Mouse (Mus musculus): ENCODE data around the gene Zfp366. TPM values are rescaled to one million over a fixed set of nuclear protein-coding genes. Genes with fewer than 3 reads are reported as not detected.

The Zfp366 gene
- total and polyA plus RNA-seq, 2 experiments from 2014 or later = 0.82 to 5.6 TPM

GRCm38 (mm10) chr13:99210837-99211236 is 26.2 kb downstream of the Zfp366 start:
- Histone ChIP-seq H3K27ac (ENCODE audit: low read depth) (no peak overlapping the region), H3K4me2 (ENCODE audit: low read depth, low read length) (no peak overlapping the region), H3K9ac (replicated peaks; ENCODE audit: low read depth, low read length) (no peak overlapping the region), H3K4me1 (ENCODE audit: control insufficient read depth, insufficient read depth) (peaks cover 6% of the 10 kb centered on the region; the same call in 1 of the 2 replicates), H3K27me3 (ENCODE audit: control insufficient read depth, insufficient read depth, low read length) (no peaks in the 10 kb centered on the region), H3K4me3 (ENCODE audit: low read depth, low read length) (no peak overlapping the region), H3K36me3 (replicated peaks; ENCODE audit: control insufficient read depth, insufficient read depth, low read length) (no peaks in the 10 kb centered on the region), H3K9me3 (replicated peaks; ENCODE audit: control insufficient read depth, low read length) (no peaks in the 10 kb centered on the region)
- no peak for ATAC-seq (ENCODE audit: insufficient read depth, low read depth)
- TF ChIP-seq EP300 (IDR thresholded peaks at IDR 0.05; ENCODE audit: low read depth) (no peak), CTCF (IDR thresholded peaks at IDR 0.05; ENCODE audit: low read depth) (no peak)
- no peak for DNase-seq (ENCODE audit: low spot score)
- WGBS = 70% methylated on average over 5 of the region's 5 CpGs

- Histone ChIP-seq H3K36me3 (replicated peaks; ENCODE audit: control insufficient read depth, insufficient read depth, low read length) (no peaks in the 10 kb centered on the region), H3K4me1 (ENCODE audit: control insufficient read depth, insufficient read depth) (peaks cover 6% of the 10 kb centered on the region; the same call in 1 of the 2 replicates), H3K9me3 (replicated peaks; ENCODE audit: control insufficient read depth, low read length) (no peaks in the 10 kb centered on the region), H3K27me3 (ENCODE audit: control insufficient read depth, insufficient read depth, low read length) (no peaks in the 10 kb centered on the region), H3K4me3 (ENCODE audit: low read depth, low read length) (0 out of 2 replicates have a peak overlapping the region, but pooled peaks have one; percentile 10), H3K9ac (replicated peaks; ENCODE audit: low read depth, low read length) (no peak overlapping the region), H3K4me2 (ENCODE audit: low read depth, low read length) (0 out of 2 replicates have a peak overlapping the region, but pooled peaks have one; percentile 4), H3K27ac (ENCODE audit: low read depth) (no peak overlapping the region)
- TF ChIP-seq EP300 (IDR thresholded peaks at IDR 0.05; ENCODE audit: low read depth) (no peak), CTCF (IDR thresholded peaks at IDR 0.05; ENCODE audit: low read depth) (no peak)
- ATAC-seq (ENCODE audit: insufficient read depth, low read depth) (no peak), DNase-seq (ENCODE audit: low spot score) (no peak)
- WGBS = 31% methylated on average over 5 of the region's 5 CpGs
Observed at GRCm38 (mm10) chr13:99212976-99213375, 28.4 kb downstream of the Zfp366 start.

- TF ChIP-seq EP300 (IDR thresholded peaks at IDR 0.05; ENCODE audit: low read depth) (no peak), CTCF (IDR thresholded peaks at IDR 0.05; ENCODE audit: low read depth) (no peak)
- Histone ChIP-seq H3K4me3 (ENCODE audit: low read depth, low read length) (no peak overlapping the region), H3K27me3 (ENCODE audit: control insufficient read depth, insufficient read depth, low read length) (no peaks in the 10 kb centered on the region), H3K9ac (replicated peaks; ENCODE audit: low read depth, low read length) (no peak overlapping the region), H3K4me1 (ENCODE audit: control insufficient read depth, insufficient read depth) (peaks cover 12% of the 10 kb centered on the region; the same call in 1 of the 2 replicates), H3K4me2 (ENCODE audit: low read depth, low read length) (no peak overlapping the region), H3K9me3 (replicated peaks; ENCODE audit: control insufficient read depth, low read length) (no peaks in the 10 kb centered on the region), H3K27ac (ENCODE audit: low read depth) (no peak overlapping the region), H3K36me3 (replicated peaks; ENCODE audit: control insufficient read depth, insufficient read depth, low read length) (no peaks in the 10 kb centered on the region)
- no peak for DNase-seq (ENCODE audit: low spot score)
- 91% methylated on average over 2 of the region's 2 CpGs for WGBS
- no peak for ATAC-seq (ENCODE audit: insufficient read depth, low read depth)
Observed at GRCm38 (mm10) chr13:99216005-99216404, 31.4 kb downstream of the Zfp366 start.

GRCm38 (mm10) chr13:99217984-99218383 is 33.4 kb downstream of the Zfp366 start:
- 28% methylated on average over 4 of the region's 4 CpGs for WGBS
- no peak overlapping the region for H3K9ac ChIP-seq (replicated peaks; ENCODE audit: low read depth, low read length)
- ATAC-seq (ENCODE audit: insufficient read depth, low read depth) (peak; percentile 75), DNase-seq (ENCODE audit: low spot score) (peak; percentile 55)
- H3K36me3 ChIP-seq (replicated peaks; ENCODE audit: control insufficient read depth, insufficient read depth, low read length) = no peaks in the 10 kb centered on the region
- H3K4me2 ChIP-seq (ENCODE audit: low read depth, low read length) = no peak overlapping the region
- H3K9me3 ChIP-seq (replicated peaks; ENCODE audit: control insufficient read depth, low read length) = no peaks in the 10 kb centered on the region
- H3K4me3 ChIP-seq (ENCODE audit: low read depth, low read length) = no peak overlapping the region
- TF ChIP-seq CTCF (IDR thresholded peaks at IDR 0.05; ENCODE audit: low read depth) (no peak), EP300 (IDR thresholded peaks at IDR 0.05; ENCODE audit: low read depth) (peak; percentile 25; the same call in 1 of the 2 replicates)
- H3K4me1 ChIP-seq (ENCODE audit: control insufficient read depth, insufficient read depth) = peaks cover 8% of the 10 kb centered on the region; the same call in 1 of the 2 replicates
- H3K27ac ChIP-seq (ENCODE audit: low read depth) = no peak overlapping the region
- no peaks in the 10 kb centered on the region for H3K27me3 ChIP-seq (ENCODE audit: control insufficient read depth, insufficient read depth, low read length)

GRCm38 (mm10) chr13:99219586-99219985 is 35.0 kb downstream of the Zfp366 start:
- no peaks in the 10 kb centered on the region for H3K36me3 ChIP-seq (replicated peaks; ENCODE audit: control insufficient read depth, insufficient read depth, low read length)
- 0 out of 2 replicates have a peak, but pooled peaks cover 5% of the 10 kb centered on the region for H3K4me1 ChIP-seq (ENCODE audit: control insufficient read depth, insufficient read depth)
- H3K9ac ChIP-seq (replicated peaks; ENCODE audit: low read depth, low read length) = no peak overlapping the region
- H3K9me3 ChIP-seq (replicated peaks; ENCODE audit: control insufficient read depth, low read length) = no peaks in the 10 kb centered on the region
- ATAC-seq (ENCODE audit: insufficient read depth, low read depth) (no peak), DNase-seq (ENCODE audit: low spot score) (no peak)
- no peak overlapping the region for H3K27ac ChIP-seq (ENCODE audit: low read depth)
- no peaks in the 10 kb centered on the region for H3K27me3 ChIP-seq (ENCODE audit: control insufficient read depth, insufficient read depth, low read length)
- H3K4me2 ChIP-seq (ENCODE audit: low read depth, low read length) = no peak overlapping the region
- no peak overlapping the region for H3K4me3 ChIP-seq (ENCODE audit: low read depth, low read length)
- TF ChIP-seq EP300 (IDR thresholded peaks at IDR 0.05; ENCODE audit: low read depth) (no peak), CTCF (IDR thresholded peaks at IDR 0.05; ENCODE audit: low read depth) (no peak)
- 89% methylated on average over 4 of the region's 4 CpGs for WGBS

GRCm38 (mm10) chr13:99221996-99222395 is 37.4 kb downstream of the Zfp366 start:
- H3K4me2 ChIP-seq (ENCODE audit: low read depth, low read length) = no peak overlapping the region
- ATAC-seq (ENCODE audit: insufficient read depth, low read depth) (no peak), DNase-seq (ENCODE audit: low spot score) (no peak)
- no peaks in the 10 kb centered on the region for H3K36me3 ChIP-seq (replicated peaks; ENCODE audit: control insufficient read depth, insufficient read depth, low read length)
- H3K27me3 ChIP-seq (ENCODE audit: control insufficient read depth, insufficient read depth, low read length) = no peaks in the 10 kb centered on the region
- 99% methylated on average over 3 of the region's 3 CpGs for WGBS
- H3K9ac ChIP-seq (replicated peaks; ENCODE audit: low read depth, low read length) = no peak overlapping the region
- peaks cover 28% of the 10 kb centered on the region; the same call in 1 of the 2 replicates for H3K4me1 ChIP-seq (ENCODE audit: control insufficient read depth, insufficient read depth)
- H3K27ac ChIP-seq (ENCODE audit: low read depth) = no peak overlapping the region
- H3K9me3 ChIP-seq (replicated peaks; ENCODE audit: control insufficient read depth, low read length) = no peaks in the 10 kb centered on the region
- H3K4me3 ChIP-seq (ENCODE audit: low read depth, low read length) = no peak overlapping the region
- TF ChIP-seq CTCF (IDR thresholded peaks at IDR 0.05; ENCODE audit: low read depth) (no peak), EP300 (IDR thresholded peaks at IDR 0.05; ENCODE audit: low read depth) (no peak)
